Comparison of ENCODE assay signal across 8 mouse cellular contexts in the genomic region with DNA sequence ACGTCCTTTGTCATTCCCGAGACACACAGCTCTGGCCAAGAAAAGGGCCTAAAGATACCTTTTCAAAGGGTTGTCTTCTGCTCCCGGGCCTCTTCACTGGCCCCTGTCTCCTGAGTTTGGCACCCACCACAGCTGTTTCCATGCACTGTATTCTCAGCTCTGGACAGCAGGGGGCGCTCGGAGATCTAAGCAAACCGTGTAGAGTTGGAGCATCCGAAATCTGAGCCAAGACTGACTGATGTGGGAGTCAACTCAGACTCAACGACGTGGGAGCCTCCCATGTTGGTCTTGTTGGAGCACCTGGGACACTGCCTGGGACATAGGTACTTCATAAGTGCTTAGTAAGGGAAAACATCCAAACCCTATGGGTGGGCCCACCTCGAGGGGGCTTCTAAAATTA. TPM values are rescaled to one million over a fixed set of nuclear protein-coding genes. Genes with fewer than 3 reads are reported as not detected.
DNase-seq lines count a peak whose midpoint lies in the region; ATAC-seq lines count a peak whose summit lies in the region.

No protein-coding gene starts in this region.

- H3K9ac ChIP-seq in hindbrain, embryonic 16.5 days (ENCODE audit: low read depth, low read length) = no peak overlapping the region

- peaks cover 10% of the 10 kb centered on the region for H3K36me3 ChIP-seq in hindbrain, embryonic 16.5 days (ENCODE audit: control insufficient read depth, insufficient read depth, low read length)

- H3K9me3 ChIP-seq in hindbrain, embryonic 16.5 days (ENCODE audit: control insufficient read depth, low read length) = no peaks in the 10 kb centered on the region

- no peak overlapping the region for H3K27ac ChIP-seq in hindbrain, embryonic 16.5 days (ENCODE audit: low read depth, low read length)

- peak; percentile 73 for DNase-seq in T-cell, adult 2 months (ENCODE audit: low spot score)
- peak; percentile 66 for DNase-seq in cerebellum, adult 9-11 months
- DNase-seq in frontal cortex, postnatal 14 days (ENCODE audit: low spot score in 2 of 2) = peak; percentile 69 to 83
- peak; percentile 78 to 80 for DNase-seq in layer of hippocampus, postnatal 36 days
- peak; percentile 92 for DNase-seq in lung, postnatal 36 days
- peak; percentile 83 for DNase-seq in right cerebral cortex, adult 18-20 months
- DNase-seq in urinary bladder, adult 18-20 months (ENCODE audit: low spot score in 2 of 2) = peak; percentile 59 to 81

- H3K27me3 ChIP-seq in hindbrain, embryonic 16.5 days (replicated peaks; ENCODE audit: control insufficient read depth, insufficient read depth, low read length) = no peaks in the 10 kb centered on the region

- WGBS in hindbrain, embryonic 16.5 days = 14% methylated on average over 10 of the region's 10 CpGs

- H3K4me1 ChIP-seq in hindbrain, embryonic 16.5 days (ENCODE audit: control insufficient read depth, insufficient read depth, low read depth, low read length) = no peaks in the 10 kb centered on the region

- peak; percentile 37; the same call in 1 of the 2 replicates for ATAC-seq in hindbrain, embryonic 16.5 days

- no peak overlapping the region for H3K4me2 ChIP-seq in hindbrain, embryonic 16.5 days (ENCODE audit: low read length)

- H3K4me3 ChIP-seq in hindbrain, embryonic 16.5 days (ENCODE audit: low read length) = no peak overlapping the region

RNA-seq across cellular contexts. Expression of gene Emc8, which starts 10.1 kb away (rescaled TPM):
- polyA plus RNA-seq in hindbrain, embryonic 16.5 days (2015; fragmentation: Nextera tagmentation; extraction: Ambion mirVana) = 118 and 124 TPM in 2 replicates
- total RNA-seq in layer of hippocampus, postnatal 36 days (2021) = 10 to 100 TPM; 64.3 to 71.6 TPM

RNA-seq across cellular contexts. Expression of gene Cox4i1, which starts 10.4 kb away (rescaled TPM):
- 1,225 and 1,379 TPM in 2 replicates for polyA plus RNA-seq in hindbrain, embryonic 16.5 days (2015; fragmentation: Nextera tagmentation; extraction: Ambion mirVana)
- 1,000 to 10,000 TPM; 1,023 to 1,088 TPM for total RNA-seq in layer of hippocampus, postnatal 36 days (2021)

RNA-seq across cellular contexts. Expression of gene Gm27021, which starts 10.6 kb away (rescaled TPM):
- 6.5 and 7.9 TPM in 2 replicates for polyA plus RNA-seq in hindbrain, embryonic 16.5 days (2015; fragmentation: Nextera tagmentation; extraction: Ambion mirVana)
- not detected for total RNA-seq in layer of hippocampus, postnatal 36 days (2021)

RNA-seq across cellular contexts. Expression of gene 1190005I06Rik, which starts 31.0 kb away (rescaled TPM):
- 18.3 and 20.5 TPM in 2 replicates for polyA plus RNA-seq in hindbrain, embryonic 16.5 days (2015; fragmentation: Nextera tagmentation; extraction: Ambion mirVana)
- total RNA-seq in layer of hippocampus, postnatal 36 days (2021) = 10 to 100 TPM; 13.1 to 13.4 TPM

RNA-seq across cellular contexts. Expression of gene Irf8, which starts 57.7 kb away (rescaled TPM):
- 4.2 and 4.8 TPM in 2 replicates for polyA plus RNA-seq in hindbrain, embryonic 16.5 days (2015; fragmentation: Nextera tagmentation; extraction: Ambion mirVana)
- 1 to 10 TPM; 4.7 to 5.2 TPM for total RNA-seq in layer of hippocampus, postnatal 36 days (2021)
